Mouse (Mus musculus) MEL (cell line): Measurements from ENCODE around the gene 1110025L11Rik. TPM values are rescaled to one million over a fixed set of nuclear protein-coding genes. Genes with fewer than 3 reads are reported as not detected.
"Not testable (repeated sequence)": the region's sequence is repeated elsewhere in the genome, so short reads cannot be mapped to it uniquely, and the experiment has no call there.

Experiments used
- DNase-seq: peaks from one replicate; pipeline ENCODE4 v3.0.0; 2011; ENCODE audit warnings: low read depth, low spot score
- H3K27ac ChIP-seq: 2 replicates; pipeline ENCODE4 v1.5.1; 2012; ENCODE audit warnings: low read depth, mild to moderate bottlenecking, control low read depth, low read length, moderate library complexity; ENCODE audit not compliant: control insufficient read depth
- H3K27me3 ChIP-seq, 2 experiments: fragments of 150-350 bp in 1 of 2; sonication (generic) in 1 of 2; 2 replicates each; pipeline ENCODE4 v1.6.1; 2012; ENCODE audit warnings: low read length in 2 of 2, mild to moderate bottlenecking in 2 of 2, improper control_type of control experiment in 1 of 2, moderate library complexity in 1 of 2; ENCODE audit not compliant: insufficient read depth in 2 of 2, control insufficient read depth in 1 of 2
- H3K36me3 ChIP-seq, 2 experiments: 2 replicates each; pipeline ENCODE4 v1.6.1; 2012 to 2014; ENCODE audit warnings: low read length in 2 of 2, improper control_type of control experiment in 1 of 2, inconsistent platforms in 1 of 2, mild to moderate bottlenecking in 1 of 2; ENCODE audit not compliant: insufficient read depth in 2 of 2, control insufficient read depth in 1 of 2
- H3K4me1 ChIP-seq, 2 experiments: fragments of 150-350 bp in 1 of 2; sonication (generic) in 1 of 2; 2 replicates each; pipeline ENCODE4 v1.6.1; 2012; ENCODE audit warnings: low read length in 2 of 2, improper control_type of control experiment in 1 of 2, mild to moderate bottlenecking in 1 of 2; ENCODE audit not compliant: insufficient read depth in 2 of 2, control insufficient read depth in 1 of 2
- H3K4me3 ChIP-seq, 2 experiments: fragments of 150-350 bp in 1 of 2; sonication (generic) in 1 of 2; 2 replicates each; pipeline ENCODE4 v1.5.1; 2012; ENCODE audit warnings: low read depth in 2 of 2, low read length in 2 of 2, mild to moderate bottlenecking in 2 of 2, moderate library complexity in 2 of 2, control low read depth in 1 of 2, improper control_type of control experiment in 1 of 2; ENCODE audit not compliant: control insufficient read depth in 1 of 2, insufficient read depth in 1 of 2
- H3K79me2 ChIP-seq: 2 replicates; pipeline ENCODE4 v1.6.1; 2012; ENCODE audit warnings: mild to moderate bottlenecking, low read length, moderate library complexity; ENCODE audit not compliant: control insufficient read depth, poor library complexity, insufficient read depth
- H3K9ac ChIP-seq: 2 replicates; pipeline ENCODE4 v1.6.1; 2012; ENCODE audit warnings: low read depth, mild to moderate bottlenecking, control low read depth, low read length, moderate library complexity; ENCODE audit not compliant: control insufficient read depth, poor library complexity, severe bottlenecking
- H3K9me3 ChIP-seq: fragments of 150-350 bp; sonication (generic); replicated peaks from 2 replicates; pipeline ENCODE4 v1.6.1; 2012; ENCODE audit warnings: mild to moderate bottlenecking, low read length, improper control_type of control experiment, moderate library complexity; ENCODE audit not compliant: insufficient read depth
- CHD1 ChIP-seq: IDR thresholded peaks from 2 replicates; pipeline ENCODE4 v1.6.1; 2012; ENCODE audit warnings: low read depth, mild to moderate bottlenecking, inconsistent platforms, low read length, improper control_type of control experiment
- CTCF ChIP-seq, 3 experiments: IDR thresholded peaks in 2 of 3; conservative IDR thresholded peaks in 1 of 3; 2 replicates each; pipeline ENCODE4 v1.5.1; 2011 to 2012; ENCODE audit warnings: low read length in 3 of 3, low read depth in 2 of 3, mild to moderate bottlenecking in 2 of 3, improper control_type of control experiment in 1 of 3, inconsistent platforms in 1 of 3, mixed read lengths in 1 of 3, moderate library complexity in 1 of 3; ENCODE audit not compliant: control insufficient read depth in 1 of 3, insufficient read depth in 1 of 3, poor library complexity in 1 of 3, severe bottlenecking in 1 of 3
- MAX ChIP-seq: IDR thresholded peaks from 2 replicates; pipeline ENCODE4 v1.6.1; 2011; ENCODE audit warnings: low read length, improper control_type of control experiment
- ZC3H11A ChIP-seq: IDR thresholded peaks from 2 replicates; pipeline ENCODE4 v1.6.1; 2012; ENCODE audit warnings: low read depth, mild to moderate bottlenecking, inconsistent platforms, low read length, improper control_type of control experiment
- polyA plus RNA-seq, 2 experiments: library from polyadenylated mRNA; stranded (reverse) in 1 of 2; unstranded in 1 of 2; fragments of >175 nt in 1 of 2; fragments of >200 nt in 1 of 2; gene quantifications; 2 replicates each; pipeline versions ENCODE4 v1.2.1 to v1.2.4; 2012; ENCODE audit warnings: low replicate concordance in 2 of 2, low read depth in 1 of 2; ENCODE audit not compliant: insufficient read length in 2 of 2, insufficient read depth in 1 of 2, missing spikeins in 1 of 2
- total RNA-seq: library from RNA; depleted of rRNA; stranded (reverse); fragments of 300-350 nt; gene quantifications from 2 replicates; pipeline ENCODE4 v1.2.3, GENCODE M21; 2012; rRNA removed

The 1110025L11Rik gene
- total RNA-seq (not detected in 2 replicates), polyA plus RNA-seq (not detected)

GRCm38 (mm10) chr16:89063902-89064301, at the start of gene 1110025L11Rik:
Gene 1110025L11Rik, minus strand, starts transcription at chr16:89064002.
- not testable (repeated sequence) for H3K36me3 ChIP-seq, H3K27ac ChIP-seq, H3K79me2 ChIP-seq, H3K9me3 ChIP-seq, H3K4me3 ChIP-seq, DNase-seq, H3K9ac ChIP-seq, H3K27me3 ChIP-seq, H3K4me1 ChIP-seq

- H3K79me2 ChIP-seq, H3K9ac ChIP-seq, H3K27ac ChIP-seq, H3K27me3 ChIP-seq, H3K4me3 ChIP-seq, H3K36me3 ChIP-seq, H3K9me3 ChIP-seq, H3K4me1 ChIP-seq: not testable (repeated sequence)
- DNase-seq: peak; percentile 42
Measured at GRCm38 (mm10) chr16:89071041-89071440, 7.2 kb upstream of the 1110025L11Rik start.

GRCm38 (mm10) chr16:89047783-89048182, 16.0 kb downstream of the 1110025L11Rik start, which contains the start of gene Krtap6-5:
Gene Krtap6-5, minus strand, starts transcription at chr16:89047883.
- TF ChIP-seq CHD1: no peak
- TF ChIP-seq ZC3H11A: no peak
- TF ChIP-seq CTCF (IDR thresholded peaks at IDR 0.05 in 2 of 3, conservative IDR thresholded peaks at IDR 0.05 in 1 of 3; ENCODE audit: control insufficient read depth in 1 of 3, insufficient read depth in 1 of 3, low read depth in 2 of 3, low read length in 3 of 3, poor library complexity in 1 of 3, severe bottlenecking in 1 of 3): no peak
- no peak for TF ChIP-seq MAX
- DNase-seq: no peak

GRCm38 (mm10) chr16:89041372-89041771, 22.4 kb downstream of the 1110025L11Rik start, which contains the start of gene Gm10228:
Gene Gm10228, minus strand, starts transcription at chr16:89041472.
- not testable (repeated sequence) for H3K9ac ChIP-seq, H3K36me3 ChIP-seq, DNase-seq, H3K27me3 ChIP-seq, H3K9me3 ChIP-seq, H3K79me2 ChIP-seq, H3K4me3 ChIP-seq, H3K4me1 ChIP-seq, H3K27ac ChIP-seq

More at GRCm38 (mm10) chr16:89047783-89048182, 16.0 kb downstream of the 1110025L11Rik start, which contains the start of gene Krtap6-5:
- H3K9me3 ChIP-seq: no peaks in the 10 kb centered on the region
- H3K27me3 ChIP-seq: no peaks in the 10 kb centered on the region
- no peak within 1 kb of the TSS for H3K27ac ChIP-seq
- H3K4me1 ChIP-seq: no peaks in the 10 kb centered on the region
- H3K79me2 ChIP-seq: no peaks in the 10 kb centered on the region
- H3K9ac ChIP-seq: no peak within 1 kb of the TSS
- H3K4me3 ChIP-seq: no peak within 1 kb of the TSS
- no peaks in the 10 kb centered on the region for H3K36me3 ChIP-seq

- not testable (repeated sequence) for H3K9me3 ChIP-seq, H3K4me1 ChIP-seq, H3K27ac ChIP-seq, H3K79me2 ChIP-seq, H3K36me3 ChIP-seq, H3K27me3 ChIP-seq, H3K4me3 ChIP-seq, H3K9ac ChIP-seq, DNase-seq
Measured at GRCm38 (mm10) chr16:89031399-89031798, 32.4 kb downstream of the 1110025L11Rik start, which contains the start of gene Krtap6-1. Gene Krtap6-1, plus strand, starts transcription at chr16:89031699.

- not testable (repeated sequence) for H3K9me3 ChIP-seq, DNase-seq, H3K27ac ChIP-seq, H3K9ac ChIP-seq, H3K36me3 ChIP-seq, H3K27me3 ChIP-seq, H3K79me2 ChIP-seq, H3K4me1 ChIP-seq, H3K4me3 ChIP-seq
Measured at GRCm38 (mm10) chr16:89014984-89015383, 48.8 kb downstream of the 1110025L11Rik start, which contains the start of gene Gm10229. Gene Gm10229, plus strand, starts transcription at chr16:89015284.
